Mouse (Mus musculus) left cerebral cortex, adult 8-10 months (tissue): Measurements from ENCODE around the gene Hbs1l. TPM values are rescaled to one million over a fixed set of nuclear protein-coding genes. Genes with fewer than 3 reads are reported as not detected.

Source experiments
- DNase-seq, 2 experiments: peaks; one replicate each; pipeline ENCODE4 v3.0.0; 2022; ENCODE audit warnings: low spot score in 2 of 2
- total RNA-seq, 4 experiments: library from RNA; stranded (reverse); gene quantifications; 2 replicates each; pipeline ENCODE4 v1.2.4; 2022

Gene Hbs1l
- total RNA-seq, result 10 to 100 TPM; 57.9 to 61.9 (median 59.0) TPM

DNA sequence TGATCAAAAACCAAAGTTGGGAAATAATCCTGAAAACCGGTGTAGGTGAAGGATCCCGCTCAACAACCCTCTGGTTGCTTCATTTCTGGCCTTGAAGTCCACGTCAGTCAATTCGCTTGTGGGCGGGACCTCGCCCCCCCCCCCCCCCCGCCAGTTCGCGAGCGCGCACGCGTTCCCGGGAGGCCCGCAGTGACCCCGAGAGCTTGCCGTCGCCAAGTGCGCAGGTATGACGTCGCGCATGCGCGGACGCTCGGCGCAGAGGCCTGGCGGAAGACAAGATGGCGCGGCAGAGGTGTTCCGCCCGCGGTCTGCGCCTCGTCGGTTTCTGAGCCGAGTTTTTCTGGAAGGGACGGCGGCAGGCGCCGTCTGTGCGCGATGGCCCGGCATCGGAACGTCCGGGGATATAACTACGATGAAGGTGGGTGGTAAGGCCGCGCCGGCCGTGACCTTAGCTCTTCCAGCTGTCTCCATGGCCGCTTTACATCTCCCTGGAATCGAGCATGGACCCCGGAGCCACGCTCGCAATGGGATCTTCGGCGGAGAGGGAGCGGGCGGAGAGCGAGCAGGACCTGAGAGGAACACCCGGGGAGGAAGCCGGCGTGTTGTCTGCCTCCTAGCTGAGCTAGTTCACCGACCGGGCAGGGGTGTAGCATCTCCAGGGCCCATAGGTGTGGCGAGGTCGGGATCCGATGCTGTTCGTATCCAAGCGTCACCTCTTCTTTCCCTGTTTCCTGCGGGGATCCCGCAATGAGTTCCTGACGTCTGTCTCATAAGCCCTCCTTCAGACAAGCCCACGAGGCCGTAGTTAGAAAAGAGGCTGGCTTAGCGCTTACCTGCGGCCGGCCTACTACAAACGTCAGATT, at the start of gene Hbs1l:
TSS of gene Hbs1l (plus strand) at position 221 of the 863 bp plus-strand sequence.
- DNase-seq, result peak; percentile 77 to 86

GRCm38 (mm10) chr10:21248556-21248955, 47.2 kb upstream of the Hbs1l start:
- no peak for DNase-seq

DNA sequence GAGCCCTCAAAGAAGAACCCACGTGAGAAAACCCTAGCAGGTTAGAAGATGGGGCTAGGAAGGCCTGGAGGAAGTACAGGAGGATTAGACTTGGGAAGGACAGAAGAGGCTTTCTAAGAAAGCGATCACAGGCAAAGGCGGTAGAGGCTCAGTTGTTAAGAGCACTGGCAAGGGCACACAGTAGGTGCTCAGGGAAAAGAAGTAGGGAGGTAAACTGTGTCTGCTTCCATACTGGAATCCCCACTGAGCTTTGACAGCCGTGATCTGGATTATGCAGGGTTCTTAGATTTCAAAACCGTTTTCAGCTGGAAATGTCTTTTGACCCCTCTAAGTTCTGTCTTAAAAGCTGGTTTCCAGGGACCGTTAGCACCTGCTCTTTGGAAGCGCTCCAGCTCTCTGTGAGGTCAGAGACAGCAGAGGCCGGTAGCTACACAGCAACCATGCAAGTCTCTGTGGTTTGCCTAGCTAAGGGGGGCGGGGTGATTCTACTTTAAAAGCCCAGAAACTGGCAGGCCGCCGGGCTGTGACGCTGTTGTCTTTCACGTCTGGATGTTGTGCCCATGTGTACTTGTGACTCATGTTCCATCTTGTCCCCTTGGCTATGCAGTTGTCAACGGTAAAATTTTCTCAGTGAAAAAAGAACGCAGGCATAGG, 43.8 kb upstream of the Hbs1l start:
- peak in 1 of 2 experiments; percentile 6 for DNase-seq

DNA sequence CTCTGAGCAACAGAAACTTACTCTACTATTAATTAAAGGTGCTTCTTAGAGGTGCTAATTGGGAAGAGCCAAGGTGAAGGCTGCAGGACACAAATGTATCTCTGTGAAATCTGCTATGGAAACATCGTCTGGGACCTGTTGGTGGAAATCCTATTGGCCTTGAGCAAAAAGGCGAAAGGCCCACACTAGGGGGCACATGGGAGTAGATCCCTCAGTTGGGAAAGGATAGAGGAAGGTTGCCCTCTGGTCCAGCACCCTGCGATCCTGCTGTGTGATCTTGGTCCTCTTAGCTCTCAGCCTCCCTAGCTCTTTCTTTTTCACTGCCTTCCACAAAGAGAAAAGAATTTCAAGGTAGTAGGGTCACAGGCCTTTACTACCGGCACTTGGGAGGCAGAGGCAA, 43.0 kb upstream of the Hbs1l start:
- DNase-seq, result no peak

DNA sequence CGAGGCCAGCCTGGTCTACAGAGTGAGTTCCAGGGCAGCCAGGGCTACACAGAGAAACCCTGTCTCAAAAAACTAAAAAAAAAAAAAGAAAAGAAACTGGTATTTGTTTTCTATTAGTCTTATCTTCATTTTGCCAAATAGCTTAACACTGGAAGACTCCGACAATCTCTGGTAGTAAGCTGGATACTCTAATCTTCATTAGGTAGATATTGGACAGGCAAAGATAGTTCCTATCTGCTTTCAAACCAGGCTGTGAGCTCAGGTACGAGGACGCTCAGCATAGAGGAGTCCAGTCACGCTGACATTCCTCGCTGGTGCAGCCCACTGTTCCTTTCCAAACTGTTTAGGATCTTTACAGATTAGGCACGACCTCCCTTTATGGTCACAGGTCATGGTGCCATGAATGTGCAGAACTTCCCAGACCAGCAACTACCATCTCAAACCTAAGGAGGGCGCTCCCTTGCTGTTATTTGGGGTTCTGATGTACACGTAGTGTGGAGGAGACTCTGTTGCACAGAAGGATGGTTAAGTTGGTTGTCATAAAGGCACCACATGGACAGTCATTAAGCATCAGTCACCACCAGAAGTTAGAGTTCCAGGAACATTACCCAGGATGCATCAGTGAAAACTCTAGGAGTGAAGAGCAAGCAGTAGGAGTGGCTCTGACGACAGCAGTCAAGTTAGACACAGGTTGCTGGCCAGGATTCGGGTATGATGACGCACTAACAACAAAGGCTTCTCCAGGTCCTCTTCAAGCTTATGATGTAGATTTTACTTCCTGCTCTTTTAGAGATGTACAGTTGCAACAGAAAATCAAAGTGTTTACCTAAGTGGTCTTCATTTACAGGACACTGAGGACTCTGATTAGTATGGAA, 41.3 kb upstream of the Hbs1l start:
- no peak for DNase-seq

- no peak for DNase-seq
Observed at GRCm38 (mm10) chr10:21257244-21257643, 38.5 kb upstream of the Hbs1l start.

DNA sequence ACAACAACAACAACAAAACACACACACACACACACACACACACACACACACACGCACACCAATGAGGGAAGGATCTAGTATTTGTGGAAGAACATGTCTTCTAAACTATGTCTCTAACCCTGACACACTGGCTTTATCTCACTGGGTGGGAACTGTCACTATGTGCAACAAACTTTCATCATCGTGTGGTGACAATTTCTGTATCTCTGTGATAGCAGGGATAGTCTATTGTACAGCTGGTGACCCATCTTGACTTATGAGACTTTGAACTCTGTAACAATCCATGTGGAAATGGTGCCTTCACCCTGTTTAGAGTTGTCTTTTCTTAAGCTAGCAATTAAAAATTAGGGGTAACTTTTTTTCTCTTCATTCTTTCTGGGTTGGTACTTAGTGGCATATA, 36.1 kb upstream of the Hbs1l start:
- DNase-seq, result no peak

- no peak for DNase-seq
Observed at GRCm38 (mm10) chr10:21265188-21265587, 30.6 kb upstream of the Hbs1l start.

DNA sequence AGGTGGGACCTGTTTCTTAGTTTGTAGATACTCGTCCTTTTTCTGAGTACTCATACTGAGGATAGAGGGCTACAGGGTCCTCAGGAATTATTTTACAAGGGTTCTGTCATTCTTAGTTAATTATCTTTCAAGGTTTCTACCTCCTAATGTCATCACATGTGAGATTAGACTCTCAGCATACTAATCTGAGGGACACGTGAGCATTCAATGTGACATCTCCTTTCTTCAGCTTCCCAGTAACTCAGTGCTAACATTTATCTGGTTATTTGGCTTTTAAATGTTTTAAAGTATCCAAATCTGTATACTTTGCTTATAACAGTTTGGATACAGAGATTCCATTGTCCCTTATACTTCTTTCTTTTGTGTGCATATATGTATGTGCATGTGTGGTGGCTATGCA, 28.3 kb upstream of the Hbs1l start:
- DNase-seq, result no peak

- no peak for DNase-seq
Observed at GRCm38 (mm10) chr10:21268786-21269410, 26.9 kb upstream of the Hbs1l start.

DNA sequence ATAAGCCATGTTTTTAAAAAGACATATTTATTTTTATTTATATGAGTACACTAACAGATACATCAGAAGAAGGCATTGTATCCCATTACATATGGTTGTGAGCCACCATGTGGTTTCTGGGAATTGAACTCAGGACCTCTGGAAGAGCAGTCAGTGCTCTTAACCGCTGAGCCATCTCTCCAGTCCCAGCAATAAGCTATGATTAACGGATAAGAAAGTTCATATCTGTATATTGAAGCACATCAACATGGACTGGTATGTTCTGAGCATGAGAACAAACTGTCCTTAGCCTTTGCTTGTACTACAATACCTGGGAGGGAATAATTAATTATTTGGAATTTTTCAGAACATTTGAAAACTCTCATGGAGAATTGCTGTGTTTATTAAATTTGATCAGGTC, 25.9 kb upstream of the Hbs1l start:
- DNase-seq, result no peak

DNA sequence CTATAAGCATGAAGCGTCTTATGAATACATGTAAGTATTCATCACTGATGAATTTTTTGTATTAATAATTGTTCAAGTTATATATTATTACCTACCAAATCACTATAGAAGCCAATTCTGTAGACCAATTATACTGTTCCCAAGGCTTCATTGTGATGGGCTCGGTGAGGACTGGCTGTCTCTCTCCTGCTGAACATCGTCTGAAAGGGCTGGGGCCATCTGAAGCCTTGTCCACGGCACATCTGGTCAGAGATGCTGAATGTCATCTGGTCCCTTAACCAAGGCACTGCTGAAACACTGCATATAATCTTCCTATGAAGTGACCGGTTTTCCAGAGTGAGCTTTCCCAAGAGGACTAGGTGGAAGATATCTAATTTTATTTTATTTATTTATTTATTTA, 24.9 kb upstream of the Hbs1l start:
- no peak for DNase-seq

DNA sequence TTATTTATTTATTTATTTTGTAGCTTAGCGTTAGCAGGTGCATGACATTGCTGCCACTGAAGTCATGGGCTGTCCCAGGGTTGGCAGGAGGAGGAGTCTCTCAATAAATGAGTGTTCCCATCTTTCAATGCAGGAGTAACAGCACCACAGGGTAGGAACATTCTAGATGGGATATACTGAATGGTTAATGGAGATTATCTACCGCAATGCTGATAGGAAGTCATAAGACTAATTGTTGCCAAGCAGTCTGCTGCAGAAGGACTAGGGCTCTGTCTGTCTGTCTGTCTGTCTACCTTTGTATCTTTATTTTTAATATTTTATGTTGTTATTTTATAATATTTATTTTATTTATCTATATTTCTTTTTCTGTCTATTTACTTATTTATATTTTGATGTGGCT, 24.5 kb upstream of the Hbs1l start:
- no peak for DNase-seq

GRCm38 (mm10) chr10:21271785-21272184, 24.0 kb upstream of the Hbs1l start:
- no peak for DNase-seq

DNA sequence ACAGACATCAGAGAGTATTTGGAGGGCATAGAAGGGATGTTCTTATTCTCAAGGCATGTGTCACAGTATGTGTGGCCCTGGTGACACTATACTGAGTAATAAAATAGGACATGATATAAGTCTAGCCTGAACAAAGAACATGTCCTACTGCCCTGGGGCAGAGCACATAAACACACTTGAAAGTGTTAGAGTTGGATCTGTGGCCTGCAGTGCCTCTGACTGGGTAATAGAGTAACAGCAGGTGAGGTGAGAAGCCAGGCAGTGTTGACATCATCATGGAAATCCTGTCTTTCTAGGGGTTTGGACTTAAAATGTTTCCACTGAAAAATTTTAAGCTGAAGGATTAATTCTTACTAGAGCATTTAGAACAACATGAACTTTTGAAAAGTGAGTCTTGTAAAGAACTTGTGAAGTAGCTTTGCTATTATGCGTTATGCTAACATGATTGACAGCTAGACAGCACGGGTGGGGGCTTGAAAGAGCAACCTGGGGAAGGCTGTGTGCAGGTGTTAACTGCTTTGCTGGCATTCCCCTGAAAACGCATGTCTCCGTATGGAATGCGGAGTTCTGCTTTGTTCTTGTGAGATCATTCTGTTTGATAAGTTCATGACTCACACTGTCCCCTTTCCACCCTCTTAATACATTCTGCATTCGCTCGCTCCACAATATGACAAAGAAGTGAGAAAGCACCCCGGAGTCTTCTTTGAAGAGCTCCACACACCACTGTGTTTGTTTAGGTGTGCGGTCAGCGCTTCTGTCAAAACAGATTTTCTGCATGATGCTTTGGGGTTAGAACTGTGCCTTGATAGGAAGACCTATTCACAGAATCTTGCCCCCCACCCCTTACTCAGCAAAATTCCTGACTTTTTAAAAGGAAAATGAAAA, 8.3 kb upstream of the Hbs1l start:
- DNase-seq, result no peak

DNA sequence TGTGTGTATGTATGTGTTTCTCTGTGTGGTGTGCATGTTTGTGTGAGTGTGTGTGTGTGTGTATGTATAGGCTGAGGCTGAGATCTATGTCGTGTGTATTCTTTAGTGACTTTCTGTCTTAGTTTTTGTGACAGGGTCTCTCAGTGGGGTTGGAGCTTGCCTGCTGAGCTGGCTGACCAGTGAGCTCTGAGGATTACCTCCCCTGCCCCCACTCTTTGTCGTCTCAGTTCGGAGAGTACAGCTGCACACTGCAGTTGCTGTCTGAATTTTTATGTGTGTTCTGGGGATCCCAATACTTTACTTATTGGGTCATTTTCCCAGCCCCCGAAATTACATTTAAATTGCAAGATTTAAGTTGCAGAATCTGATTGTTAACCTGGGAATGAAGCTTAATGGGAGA, 4.6 kb upstream of the Hbs1l start:
- no peak for DNase-seq

DNA sequence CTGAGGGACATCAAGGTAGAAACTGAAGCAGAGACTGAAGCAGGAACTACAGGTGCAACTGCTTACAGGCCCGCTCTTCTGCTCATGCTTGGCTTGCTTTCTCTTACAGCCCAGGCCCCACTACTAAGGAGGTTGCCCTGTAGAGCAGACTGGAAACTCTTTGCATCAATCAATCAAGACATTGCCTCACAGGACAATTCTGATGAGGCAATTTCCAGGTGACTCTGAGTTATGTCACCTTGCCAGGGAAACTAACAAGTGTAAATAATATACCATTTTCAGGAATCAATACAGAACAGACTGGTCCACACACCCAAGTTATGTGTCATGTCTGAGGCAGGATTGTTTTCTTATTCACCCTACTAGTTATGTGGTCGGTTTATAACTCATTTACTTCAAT, 1.6 kb upstream of the Hbs1l start:
- no peak for DNase-seq

DNA sequence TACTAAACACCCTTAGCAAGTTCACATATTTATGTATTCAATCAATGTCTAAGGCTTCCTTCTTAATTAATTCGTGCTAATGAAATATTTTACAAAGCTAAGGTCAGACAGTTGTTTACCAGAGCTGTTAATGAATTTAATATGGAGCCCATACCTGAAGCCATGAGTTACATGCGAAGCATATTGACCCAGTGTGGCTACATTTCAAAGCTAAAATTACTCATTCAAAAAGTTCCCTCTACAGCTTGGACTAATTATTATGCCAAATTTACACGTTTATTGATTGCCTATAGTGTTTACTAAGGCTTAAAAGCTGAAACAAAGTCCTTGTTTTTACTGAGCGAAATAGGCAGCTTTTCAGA, 401 bp upstream of the Hbs1l start:
- no peak for DNase-seq

DNA sequence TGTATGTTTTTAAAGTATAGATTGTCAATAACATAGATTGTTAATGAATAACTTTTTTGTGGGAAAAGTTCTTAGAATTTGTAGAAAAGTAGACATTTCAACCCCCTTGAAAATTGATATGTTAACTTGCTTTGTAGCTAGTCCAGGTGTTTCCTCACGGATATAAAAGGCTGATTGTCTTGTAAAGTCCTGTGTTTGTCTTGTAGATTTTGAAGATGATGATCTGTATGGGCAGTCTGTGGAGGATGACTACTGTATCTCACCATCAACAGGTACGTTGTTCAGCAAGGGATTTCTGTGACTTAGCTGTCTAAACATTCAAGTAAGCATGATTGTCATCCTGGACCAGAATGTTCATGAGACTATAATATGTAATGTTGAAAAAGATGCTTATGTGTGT, 3.2 kb downstream of the Hbs1l start:
- DNase-seq, result no peak

DNA sequence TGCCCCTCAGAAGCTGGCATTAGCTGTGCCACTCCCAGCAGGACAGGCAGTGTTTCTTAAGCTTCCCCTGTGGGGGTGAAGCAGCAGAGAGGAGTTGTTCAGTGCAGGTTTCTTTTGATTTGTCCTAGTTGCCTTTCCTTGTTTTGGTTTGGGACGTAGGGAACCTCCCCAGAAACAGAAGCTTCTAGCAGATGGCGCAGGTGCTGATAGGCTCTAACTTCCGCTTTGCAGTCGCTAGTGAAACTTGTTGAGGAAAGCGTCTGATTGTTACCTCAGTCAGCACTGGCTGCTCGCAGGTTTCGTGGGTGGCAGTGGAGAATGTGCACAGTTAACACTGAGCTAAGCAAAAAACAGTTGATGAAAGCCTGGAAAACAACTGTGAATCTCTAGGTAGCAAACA, 6.0 kb downstream of the Hbs1l start:
- DNase-seq, result no peak
